Mouse (Mus musculus) liver, embryonic 14.5 days (tissue): Measurements from ENCODE around the gene Asic5. TPM values are rescaled to one million over a fixed set of nuclear protein-coding genes. Genes with fewer than 3 reads are reported as not detected.

Experiments used
- ATAC-seq: fragments of 200-750 bp; cut with Nextera tagmentation; 2 replicates; pipeline ENCODE4 v1.8.0; 2017; ENCODE audit warnings: moderate number of reproducible peaks, mild to moderate bottlenecking, moderate library complexity; ENCODE audit not compliant: insufficient read depth
- DNase-seq, 3 experiments: peaks; one replicate each; pipeline ENCODE4 v3.0.0-alpha.2; 2012 to 2013; ENCODE audit warnings: low read depth in 3 of 3, low spot score in 3 of 3
- H3K27ac ChIP-seq: fragments of 300-500 bp; sonication (generic); 2 replicates; pipeline ENCODE4 v1.5.1; 2014; ENCODE audit warnings: moderate library complexity, mild to moderate bottlenecking, control low read depth, inconsistent platforms
- H3K27me3 ChIP-seq: fragments of 300-500 bp; sonication (generic); 2 replicates; pipeline ENCODE4 v1.6.1; 2014; ENCODE audit warnings: mild to moderate bottlenecking, low read length, moderate library complexity; ENCODE audit not compliant: control insufficient read depth, insufficient read depth
- H3K36me3 ChIP-seq: fragments of 300-500 bp; sonication (generic); replicated peaks from 2 replicates; pipeline ENCODE4 v1.6.1; 2014; ENCODE audit warnings: low read depth; ENCODE audit not compliant: control insufficient read depth, insufficient read depth
- H3K4me1 ChIP-seq, 2 experiments: fragments of 200-500 bp in 1 of 2; fragments of 300-500 bp in 1 of 2; sonication (generic) in 1 of 2; replicated peaks; 2 replicates each; pipeline ENCODE4 v1.6.1; 2012 to 2014; ENCODE audit warnings: antibody characterized with exemption in 1 of 2, inconsistent platforms in 1 of 2, low read length in 1 of 2; ENCODE audit not compliant: control insufficient read depth in 2 of 2, insufficient read depth in 2 of 2
- H3K4me2 ChIP-seq: fragments of 300-500 bp; sonication (generic); 2 replicates; pipeline ENCODE4 v1.6.1; 2014; ENCODE audit warnings: low read depth, mild to moderate bottlenecking, control low read depth, moderate library complexity
- H3K4me3 ChIP-seq, 2 experiments: fragments of 200-500 bp in 1 of 2; fragments of 300-500 bp in 1 of 2; sonication (generic) in 1 of 2; 2 replicates each; pipeline ENCODE4 v1.5.1; 2012 to 2014; ENCODE audit warnings: low read depth in 2 of 2, low read length in 2 of 2, mild to moderate bottlenecking in 2 of 2, control low read depth in 1 of 2, inconsistent platforms in 1 of 2, moderate library complexity in 1 of 2; ENCODE audit not compliant: insufficient read depth in 1 of 2
- H3K9ac ChIP-seq: fragments of 300-500 bp; sonication (generic); replicated peaks from 2 replicates; pipeline ENCODE4 v1.6.1; 2014; ENCODE audit warnings: mild to moderate bottlenecking, control low read depth, moderate library complexity
- H3K9me3 ChIP-seq: fragments of 300-500 bp; sonication (generic); 2 replicates; pipeline ENCODE4 v1.6.1; 2016; ENCODE audit warnings: low read length, mixed read lengths; ENCODE audit not compliant: control insufficient read depth
- CTCF ChIP-seq: IDR thresholded peaks from 2 replicates; pipeline ENCODE4 v1.5.1; 2016; ENCODE audit warnings: antibody characterized with exemption, low read depth, control low read depth
- EP300 ChIP-seq: IDR thresholded peaks from 2 replicates; pipeline ENCODE4 v1.6.1; 2016; ENCODE audit warnings: antibody characterized with exemption, low read depth
- WGBS: fragments of 180-500 bp; shearing (Covaris S2); extraction: QIAGEN DNeasy Blood & Tissue Kit; methylation state at CpG from one replicate; pipeline ENCODE4 v1.1.7; 2014; ENCODE audit not compliant: insufficient replicate concordance; 5-methylcytosine and 5-hydroxymethylcytosine counted together
- polyA plus RNA-seq, 2 experiments: library from polyadenylated mRNA; depleted of rRNA in 1 of 2; stranded (reverse) in 1 of 2; unstranded in 1 of 2; fragments of >200 nt; fragmentation: Nextera tagmentation in 1 of 2; extraction: Ambion mirVana in 1 of 2; gene quantifications; 2 replicates each; pipeline versions ENCODE4 v1.2.1 to v1.2.3; 2012 to 2014

Gene Asic5
- polyA plus RNA-seq, 2 experiments, result not detected

DNA sequence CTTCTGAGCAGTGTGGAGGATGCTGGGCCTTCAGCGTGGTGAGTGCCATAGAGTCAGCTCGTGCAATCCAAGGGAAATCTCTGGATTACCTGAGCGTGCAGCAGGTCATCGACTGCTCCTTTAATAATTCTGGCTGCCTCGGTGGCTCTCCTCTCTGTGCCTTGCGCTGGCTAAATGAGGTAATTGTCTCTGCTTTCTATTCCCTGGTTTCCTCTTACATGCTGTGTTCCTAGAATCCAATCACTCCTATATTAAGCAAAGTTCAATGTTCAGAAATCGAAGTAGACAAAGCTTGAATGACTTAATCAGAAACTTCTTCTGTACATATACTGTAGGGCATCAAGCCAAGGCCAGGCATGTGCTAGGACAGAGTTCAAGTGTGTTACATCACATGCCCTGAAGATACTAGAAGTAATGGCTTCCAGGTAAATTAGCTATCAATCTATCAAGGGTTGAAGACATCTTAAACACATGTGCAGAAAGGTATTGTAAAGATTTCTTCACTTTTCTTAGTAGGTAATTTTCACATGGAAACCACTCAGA, 37.2 kb upstream of the Asic5 start:
- no peak for DNase-seq

GRCm38 (mm10) chr3:81949048-81949447, 33.0 kb upstream of the Asic5 start:
- Histone ChIP-seq H3K4me3 (no peak overlapping the region), H3K27me3 (no peaks in the 10 kb centered on the region), H3K4me1 (no peaks in the 10 kb centered on the region), H3K36me3 (no peaks in the 10 kb centered on the region), H3K9ac (no peak overlapping the region), H3K9me3 (no peaks in the 10 kb centered on the region), H3K4me2 (no peak overlapping the region), H3K27ac (no peak overlapping the region)
- DNase-seq (no peak), ATAC-seq (no peak)
- 16% methylated on average over 1 of the region's 1 CpGs for WGBS
- TF ChIP-seq EP300 (no peak), CTCF (no peak)

More for the DNA sequence above, 37.2 kb upstream of the Asic5 start:
- Histone ChIP-seq H3K9ac (no peak overlapping the region), H3K27ac (no peak overlapping the region), H3K9me3 (no peaks in the 10 kb centered on the region), H3K4me3 (no peak overlapping the region), H3K27me3 (no peaks in the 10 kb centered on the region), H3K4me1 (no peaks in the 10 kb centered on the region), H3K4me2 (no peak overlapping the region), H3K36me3 (no peaks in the 10 kb centered on the region)
- 78% methylated on average over 7 of the region's 7 CpGs for WGBS
- TF ChIP-seq CTCF (no peak), EP300 (no peak)
- no peak for ATAC-seq

DNA sequence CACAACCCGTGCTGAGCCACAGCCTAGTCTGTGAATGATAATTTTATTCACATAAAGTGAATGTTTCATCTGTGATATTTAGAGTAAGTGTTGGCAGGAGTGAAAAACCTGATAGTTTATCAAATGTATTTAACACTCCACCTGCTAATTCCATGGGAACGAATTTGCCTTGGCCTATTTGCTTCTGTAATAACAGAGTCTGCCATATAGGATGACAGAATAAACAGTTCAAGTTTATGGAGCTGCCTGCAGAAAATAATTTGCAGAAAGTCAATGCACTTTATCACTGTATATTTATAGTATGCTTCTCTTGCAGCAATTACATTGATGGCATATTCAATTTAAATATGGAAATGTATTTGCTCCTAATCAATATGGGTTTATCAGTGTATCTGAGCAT, 30.3 kb upstream of the Asic5 start:
- Histone ChIP-seq H3K27me3 (no peaks in the 10 kb centered on the region), H3K9ac (no peak overlapping the region), H3K4me2 (no peak overlapping the region), H3K9me3 (no peaks in the 10 kb centered on the region), H3K4me1 (no peaks in the 10 kb centered on the region), H3K4me3 (no peak overlapping the region), H3K27ac (no peak overlapping the region), H3K36me3 (no peaks in the 10 kb centered on the region)
- no peak for DNase-seq
- no peak for ATAC-seq
- WGBS, result 43% methylated on average over 2 of the region's 2 CpGs
- no peak for TF ChIP-seq CTCF

DNA sequence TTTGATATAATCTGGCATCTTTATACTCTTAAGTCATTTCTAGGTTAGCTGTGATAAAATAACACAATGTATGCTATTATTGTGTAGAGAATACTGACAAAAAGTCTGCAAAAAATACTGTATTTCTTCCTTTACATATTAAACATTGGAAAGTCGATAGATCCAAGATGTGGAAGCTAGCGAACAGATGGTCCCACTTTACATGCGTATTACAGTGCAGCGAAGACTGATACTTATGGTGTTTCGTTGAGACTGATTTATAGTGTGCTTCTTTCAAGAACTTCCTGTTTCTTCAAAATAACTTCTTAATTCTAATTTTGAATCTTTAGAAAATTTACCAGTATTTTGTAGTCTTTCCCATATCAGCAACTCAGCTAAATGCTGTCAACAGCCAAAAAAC, 24.6 kb upstream of the Asic5 start:
- Histone ChIP-seq H3K9ac (no peak overlapping the region), H3K4me3 (no peak overlapping the region), H3K27me3 (no peaks in the 10 kb centered on the region), H3K27ac (no peak overlapping the region), H3K4me2 (no peak overlapping the region), H3K4me1 (no peaks in the 10 kb centered on the region), H3K9me3 (no peaks in the 10 kb centered on the region), H3K36me3 (no peaks in the 10 kb centered on the region)
- no peak for DNase-seq
- no peak for ATAC-seq
- 66% methylated on average over 5 of the region's 5 CpGs for WGBS
- TF ChIP-seq EP300 (no peak), CTCF (no peak)

DNA sequence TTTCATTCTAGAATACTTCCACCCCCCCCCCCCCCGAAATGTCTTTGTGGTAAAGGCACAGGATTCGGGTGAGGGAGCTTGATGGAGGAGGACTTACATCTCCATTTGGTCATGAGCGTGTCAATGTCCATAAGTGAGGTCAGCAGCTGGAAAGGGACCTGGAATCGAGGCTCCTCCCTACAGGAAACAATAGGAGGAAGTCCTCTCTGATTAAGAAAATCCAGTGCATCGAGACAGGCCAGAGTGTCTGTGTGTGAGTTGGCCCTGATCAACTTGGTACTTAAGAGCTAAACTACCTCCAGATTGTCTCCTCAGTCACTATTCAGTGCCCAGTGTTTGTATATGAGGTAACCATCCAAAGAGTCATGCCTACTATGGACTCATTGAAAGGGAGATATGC, 20.8 kb upstream of the Asic5 start:
- Histone ChIP-seq H3K27me3 (no peaks in the 10 kb centered on the region), H3K9me3 (no peaks in the 10 kb centered on the region), H3K36me3 (no peaks in the 10 kb centered on the region), H3K9ac (no peak overlapping the region), H3K27ac (no peak overlapping the region), H3K4me3 (no peak overlapping the region), H3K4me1 (no peaks in the 10 kb centered on the region), H3K4me2 (no peak overlapping the region)
- DNase-seq (no peak), ATAC-seq (no peak)
- WGBS, result 36% methylated on average over 5 of the region's 5 CpGs
- TF ChIP-seq CTCF (no peak), EP300 (no peak)
